Mouse (Mus musculus): ENCODE results near the gene A830005F24Rik. TPM values are rescaled to one million over a fixed set of nuclear protein-coding genes. Genes with fewer than 3 reads are reported as not detected.

The A830005F24Rik gene
- polyA plus RNA-seq, 1 experiment from 2014 or later = 2.7 TPM

DNA sequence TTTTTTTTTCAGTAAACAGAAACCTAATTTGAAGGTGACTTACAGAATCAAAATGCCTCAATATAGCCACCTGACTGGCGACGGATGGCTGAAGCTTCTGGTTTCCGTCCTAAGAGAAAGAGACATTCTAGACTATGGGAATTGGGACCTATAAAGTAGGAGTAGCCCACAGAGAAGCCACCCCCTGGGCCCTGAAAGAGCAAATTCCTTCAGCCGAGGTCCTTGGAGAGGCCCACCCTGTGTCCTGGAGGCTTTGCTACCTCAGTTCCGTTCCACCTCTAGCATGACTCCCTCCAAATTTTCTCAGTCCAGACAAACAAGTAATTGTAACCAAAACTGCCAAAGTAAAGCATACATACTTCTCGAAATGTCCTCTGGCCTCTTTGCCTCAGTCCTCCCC, 34.3 kb downstream of the A830005F24Rik start:
- WGBS = 93% methylated on average over 6 of the region's 6 CpGs
- no peaks in the 10 kb centered on the region for H3K9me3 ChIP-seq

DNA sequence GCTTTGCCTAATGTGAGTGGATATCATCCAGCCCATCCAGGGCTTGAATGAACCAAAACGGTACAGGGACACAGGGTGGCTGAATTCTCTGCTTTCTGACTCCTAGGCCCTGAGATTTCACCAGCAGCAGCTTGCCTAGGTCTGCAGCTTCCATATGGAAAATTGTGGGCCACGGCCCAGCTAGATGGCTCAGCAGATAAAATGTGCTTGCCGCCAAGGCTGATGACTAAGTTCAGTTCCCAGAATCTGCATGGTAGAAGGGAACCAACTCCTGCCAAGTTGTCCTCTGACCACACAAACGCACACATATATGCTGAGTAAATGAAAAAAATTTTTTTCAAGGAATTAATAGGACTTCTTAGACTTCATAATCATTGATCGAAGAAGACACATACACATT, 34.9 kb downstream of the A830005F24Rik start:
- no peak overlapping the region for H3K4me3 ChIP-seq
- no peaks in the 10 kb centered on the region for H3K9me3 ChIP-seq
- peaks cover 5% of the 10 kb centered on the region; the same call in 1 of the 2 replicates for H3K36me3 ChIP-seq (replicated peaks)
- peaks cover 29% of the 10 kb centered on the region for H3K4me1 ChIP-seq
- DNase-seq (ENCODE audit: low spot score) = no peak
- 94% methylated on average over 5 of the region's 5 CpGs for WGBS
- H3K27ac ChIP-seq (replicated peaks) = no peak overlapping the region
- H3K27me3 ChIP-seq (replicated peaks; ENCODE audit: low read depth, poor library complexity, severe bottlenecking) = no peaks in the 10 kb centered on the region

More for the DNA sequence above, 34.3 kb downstream of the A830005F24Rik start:
- no peak for DNase-seq (ENCODE audit: low spot score)
- Histone ChIP-seq H3K4me3 (no peak overlapping the region), H3K36me3 (replicated peaks) (peaks cover 5% of the 10 kb centered on the region; the same call in 1 of the 2 replicates), H3K4me1 (peaks cover 32% of the 10 kb centered on the region), H3K27ac (replicated peaks) (no peak overlapping the region), H3K27me3 (replicated peaks; ENCODE audit: low read depth, poor library complexity, severe bottlenecking) (no peaks in the 10 kb centered on the region)

DNA sequence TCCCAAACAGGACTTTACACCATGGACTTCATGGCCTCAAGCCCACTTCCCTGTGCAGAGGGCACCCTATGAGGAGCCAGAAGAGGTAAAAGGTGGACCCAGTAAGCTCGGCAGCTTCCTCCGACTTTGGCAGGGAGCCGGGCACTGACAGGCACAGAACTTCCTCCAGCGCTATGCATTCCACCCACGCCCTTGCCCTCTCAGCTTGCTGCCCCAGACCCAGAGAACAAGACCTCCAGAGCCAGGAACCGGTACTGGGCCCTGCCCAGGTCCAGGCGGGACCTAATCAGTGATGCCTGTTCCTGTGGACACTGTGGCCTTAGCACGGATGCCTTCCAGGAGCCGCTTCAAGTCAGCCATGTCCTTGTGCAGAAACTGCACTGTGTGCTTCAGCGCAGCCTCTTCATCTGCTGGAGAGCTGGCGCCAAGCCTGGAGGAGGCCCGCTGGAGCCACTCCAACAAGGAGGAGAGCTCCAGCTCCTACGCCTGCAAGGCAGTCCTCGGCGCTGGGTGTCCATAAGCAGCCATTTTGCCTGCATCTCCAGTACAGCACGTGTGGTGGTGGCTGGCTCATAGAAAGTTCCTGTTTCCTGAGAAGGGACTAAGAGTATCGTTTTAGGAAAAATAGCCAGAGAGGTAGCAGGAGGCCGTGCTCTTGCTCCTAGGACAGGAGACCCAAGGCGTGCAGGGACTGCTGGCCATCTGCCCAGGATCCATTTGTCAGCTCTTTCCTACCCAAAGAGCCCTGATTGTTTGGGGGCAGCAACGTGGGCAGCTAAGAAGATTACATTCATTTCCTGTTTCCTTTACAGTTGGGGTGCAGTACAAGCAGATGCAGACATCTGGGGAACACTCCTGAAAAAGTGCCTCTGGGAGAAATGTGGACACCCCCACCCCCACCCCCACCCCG, 39.1 kb downstream of the A830005F24Rik start:
- DNase-seq (ENCODE audit: low spot score) = no peak
- H3K4me3 ChIP-seq = no peak overlapping the region
- peaks cover 6% of the 10 kb centered on the region; the same call in 1 of the 2 replicates for H3K4me1 ChIP-seq
- H3K27ac ChIP-seq (replicated peaks) = no peak overlapping the region
- WGBS = 83% methylated on average over 21 of the region's 21 CpGs
- no peaks in the 10 kb centered on the region for H3K27me3 ChIP-seq (replicated peaks; ENCODE audit: low read depth, poor library complexity, severe bottlenecking)
- H3K36me3 ChIP-seq (replicated peaks) = no peaks in the 10 kb centered on the region
- H3K9me3 ChIP-seq = no peaks in the 10 kb centered on the region

DNA sequence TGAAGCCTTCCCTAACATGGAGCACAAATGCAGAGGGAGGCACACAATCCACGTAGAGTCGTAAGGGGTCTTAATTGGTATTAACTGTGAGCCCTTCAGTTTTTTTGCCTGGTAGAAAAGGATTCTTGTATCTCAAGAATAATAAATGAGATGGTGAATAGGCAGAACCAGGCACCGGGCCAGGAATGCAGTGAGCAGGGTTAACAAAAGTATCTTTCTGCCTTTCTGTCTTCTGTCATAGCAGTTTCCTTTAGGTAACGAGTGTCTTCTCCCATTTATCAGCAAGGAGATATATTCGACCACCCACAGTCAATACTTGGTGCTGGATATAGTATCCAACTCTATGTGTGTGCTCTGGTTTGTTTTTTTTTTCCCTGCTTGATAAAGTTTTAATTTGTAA, 40.1 kb downstream of the A830005F24Rik start:
- Histone ChIP-seq H3K9me3 (no peaks in the 10 kb centered on the region), H3K27ac (replicated peaks) (no peak overlapping the region), H3K27me3 (replicated peaks; ENCODE audit: low read depth, poor library complexity, severe bottlenecking) (no peaks in the 10 kb centered on the region), H3K4me3 (no peak overlapping the region), H3K36me3 (replicated peaks) (no peaks in the 10 kb centered on the region), H3K4me1 (peaks cover 6% of the 10 kb centered on the region; the same call in 1 of the 2 replicates)
- DNase-seq (ENCODE audit: low spot score) = no peak
- WGBS = 82% methylated on average over 5 of the region's 5 CpGs

DNA sequence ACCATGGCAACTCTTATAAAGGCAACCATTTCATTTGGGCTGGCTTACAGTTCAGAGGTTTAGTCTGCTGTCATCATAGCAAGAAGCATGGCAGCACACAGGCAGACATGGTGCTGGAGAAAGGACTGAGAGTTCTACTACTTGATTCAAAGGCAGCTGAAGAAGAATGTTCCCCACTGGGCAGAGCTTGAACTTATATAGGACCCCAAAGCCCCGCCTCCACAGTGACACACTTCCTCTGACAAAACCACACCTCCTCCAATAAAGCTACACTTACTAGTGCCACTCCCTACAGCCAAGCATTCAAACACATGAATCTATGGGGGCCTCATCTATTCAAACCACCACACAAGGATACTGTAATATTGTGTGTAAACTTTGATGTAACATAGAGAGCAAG, 41.2 kb downstream of the A830005F24Rik start:
- peaks cover 6% of the 10 kb centered on the region; the same call in 1 of the 2 replicates for H3K4me1 ChIP-seq
- H3K36me3 ChIP-seq (replicated peaks) = no peaks in the 10 kb centered on the region
- 82% methylated on average over 1 of the region's 1 CpGs for WGBS
- no peaks in the 10 kb centered on the region for H3K27me3 ChIP-seq (replicated peaks; ENCODE audit: low read depth, poor library complexity, severe bottlenecking)
- H3K9me3 ChIP-seq = no peaks in the 10 kb centered on the region
- no peak overlapping the region for H3K27ac ChIP-seq (replicated peaks)
- no peak overlapping the region for H3K4me3 ChIP-seq
- no peak for DNase-seq (ENCODE audit: low spot score)

DNA sequence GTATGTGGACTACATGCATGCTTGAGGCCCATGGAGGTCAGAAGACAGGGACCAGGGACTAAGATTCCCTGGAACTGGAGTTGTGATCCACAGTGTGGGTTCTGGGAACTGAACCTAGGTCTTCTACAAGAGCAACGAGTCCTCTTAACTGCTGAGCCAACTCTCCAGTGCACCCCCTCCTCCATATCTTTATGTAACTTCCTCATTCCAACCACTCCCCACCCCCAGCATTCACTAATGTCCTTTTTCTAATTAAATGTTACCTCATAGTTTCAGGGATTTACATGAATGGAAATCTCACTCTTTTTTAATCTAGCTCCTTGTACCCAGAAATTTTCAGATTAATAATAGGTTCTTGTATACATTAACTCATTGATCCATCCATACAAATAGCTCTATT, 42.6 kb downstream of the A830005F24Rik start:
- Histone ChIP-seq H3K9me3 (no peaks in the 10 kb centered on the region), H3K4me3 (no peak overlapping the region), H3K27me3 (replicated peaks; ENCODE audit: low read depth, poor library complexity, severe bottlenecking) (no peaks in the 10 kb centered on the region), H3K4me1 (peaks cover 6% of the 10 kb centered on the region; the same call in 1 of the 2 replicates), H3K27ac (replicated peaks) (no peak overlapping the region), H3K36me3 (replicated peaks) (no peaks in the 10 kb centered on the region)
- 81% methylated on average over 1 of the region's 1 CpGs for WGBS
- no peak for DNase-seq (ENCODE audit: low spot score)

DNA sequence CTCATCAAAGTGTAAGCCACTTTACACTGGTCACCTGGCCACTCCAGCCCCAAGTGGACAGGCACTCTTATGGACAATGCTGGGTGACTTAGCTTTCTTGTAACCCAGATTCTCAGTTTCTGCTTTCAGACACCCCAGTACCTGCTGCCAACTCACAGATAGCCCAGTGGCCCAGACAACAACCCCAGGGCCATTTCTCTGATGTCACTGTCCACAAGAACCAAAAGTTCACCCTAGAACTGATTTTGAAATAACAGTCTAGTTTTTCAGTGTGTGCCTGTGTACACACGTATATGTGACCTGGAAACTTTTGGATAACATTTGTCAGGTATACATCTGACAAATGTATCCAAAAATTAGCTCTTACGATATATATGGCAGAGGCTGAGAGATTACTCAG, 48.1 kb downstream of the A830005F24Rik start:
- Histone ChIP-seq H3K4me3 (no peak overlapping the region), H3K4me1 (peaks cover 7% of the 10 kb centered on the region), H3K27ac (replicated peaks) (no peak overlapping the region), H3K36me3 (replicated peaks) (no peaks in the 10 kb centered on the region), H3K27me3 (replicated peaks; ENCODE audit: low read depth, poor library complexity, severe bottlenecking) (no peaks in the 10 kb centered on the region), H3K9me3 (no peaks in the 10 kb centered on the region)
- WGBS = 90% methylated on average over 2 of the region's 2 CpGs
- DNase-seq (ENCODE audit: low spot score) = no peak

DNA sequence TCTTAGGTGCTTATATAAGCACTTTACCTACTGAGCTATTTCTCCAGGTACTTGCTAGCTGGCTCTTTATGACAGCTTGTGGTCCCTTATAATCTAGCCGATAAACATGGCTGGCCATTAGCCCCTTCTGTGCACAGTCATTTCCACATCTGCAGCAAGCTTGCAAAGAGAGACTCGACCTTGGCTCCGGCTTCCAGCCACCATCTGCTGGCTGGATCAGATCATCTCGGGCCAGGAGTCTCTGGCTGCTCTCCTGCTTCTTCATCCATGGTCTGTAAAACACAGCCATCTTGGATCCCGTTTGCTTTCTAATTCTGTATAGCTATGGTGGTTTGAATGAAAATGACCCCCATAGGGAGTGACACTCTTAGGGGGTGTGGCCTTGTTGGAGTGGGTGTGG, 49.0 kb downstream of the A830005F24Rik start:
- Histone ChIP-seq H3K27me3 (replicated peaks; ENCODE audit: low read depth, poor library complexity, severe bottlenecking) (no peaks in the 10 kb centered on the region), H3K27ac (replicated peaks) (no peak overlapping the region), H3K9me3 (no peaks in the 10 kb centered on the region), H3K36me3 (replicated peaks) (no peaks in the 10 kb centered on the region), H3K4me1 (peaks cover 9% of the 10 kb centered on the region), H3K4me3 (no peak overlapping the region)
- WGBS = 88% methylated on average over 5 of the region's 5 CpGs
- DNase-seq (ENCODE audit: low spot score) = no peak

MicroRNA genes within 50 kb of the gene (microRNA counts, 519-probe panel; counts per million panel counts)
- microRNA mmu-let-7a (3,732 counts per million, percentile 74 among the panel's probes with 10 or more counts), microRNA mmu-let-7d (5,121 counts per million, percentile 87 among the panel's probes with 10 or more counts), microRNA mmu-let-7f (3,685 counts per million, percentile 73 among the panel's probes with 10 or more counts)

Small RNAs within 50 kb of the gene (microRNA-seq; reads per million reads assigned to microRNA genes)
- gene Gm24111 = not detected
- 12.5 reads per million, percentile 23 among the genes with 10 or more reads in this experiment for gene Mirlet7a-1
- 299 reads per million, percentile 63 among the genes with 10 or more reads in this experiment for gene Mirlet7d
- gene Mirlet7f-1 = not detected

Other genes with a start within 250 kb of the A830005F24Rik start
- gene Zfp169, start 119 bp upstream of the A830005F24Rik start, polyA plus RNA-seq (2016; fragmentation: Nextera tagmentation; extraction: Ambion mirVana) = 4.6 and 4.9 TPM in 2 replicates
- 7.7 and 10.5 TPM in 2 replicates for gene Ptpdc1, start 112.1 kb downstream of the A830005F24Rik start, polyA plus RNA-seq (2016; fragmentation: Nextera tagmentation; extraction: Ambion mirVana)
- 43.5 and 57.9 TPM in 2 replicates for gene Barx1, start 149.4 kb downstream of the A830005F24Rik start, polyA plus RNA-seq (2016; fragmentation: Nextera tagmentation; extraction: Ambion mirVana)

All from embryonic facial prominence, embryonic 10.5 days (tissue).